Mouse (Mus musculus): ENCODE measurements around the gene Atf7.

Gene Atf7

GRCm38 (mm10) chr15:102485853-102486252 lies 139.4 kb downstream of the Atf7 start:
- no peak for DNase-seq

GRCm38 (mm10) chr15:102483136-102483535 lies 142.1 kb downstream of the Atf7 start:
- DNase-seq, result no peak

All from lung, postnatal 10 days (tissue).